Mouse (Mus musculus) lung, postnatal 10 days (tissue): Measurements from ENCODE around the gene Cyb5b.
"Not testable (repeated sequence)": the region's sequence is repeated elsewhere in the genome, so short reads cannot be mapped to it uniquely, and the experiment has no call there.

Experiments
- DNase-seq: peaks from one replicate; pipeline ENCODE4 v3.0.0; 2021

Cyb5b gene

DNA sequence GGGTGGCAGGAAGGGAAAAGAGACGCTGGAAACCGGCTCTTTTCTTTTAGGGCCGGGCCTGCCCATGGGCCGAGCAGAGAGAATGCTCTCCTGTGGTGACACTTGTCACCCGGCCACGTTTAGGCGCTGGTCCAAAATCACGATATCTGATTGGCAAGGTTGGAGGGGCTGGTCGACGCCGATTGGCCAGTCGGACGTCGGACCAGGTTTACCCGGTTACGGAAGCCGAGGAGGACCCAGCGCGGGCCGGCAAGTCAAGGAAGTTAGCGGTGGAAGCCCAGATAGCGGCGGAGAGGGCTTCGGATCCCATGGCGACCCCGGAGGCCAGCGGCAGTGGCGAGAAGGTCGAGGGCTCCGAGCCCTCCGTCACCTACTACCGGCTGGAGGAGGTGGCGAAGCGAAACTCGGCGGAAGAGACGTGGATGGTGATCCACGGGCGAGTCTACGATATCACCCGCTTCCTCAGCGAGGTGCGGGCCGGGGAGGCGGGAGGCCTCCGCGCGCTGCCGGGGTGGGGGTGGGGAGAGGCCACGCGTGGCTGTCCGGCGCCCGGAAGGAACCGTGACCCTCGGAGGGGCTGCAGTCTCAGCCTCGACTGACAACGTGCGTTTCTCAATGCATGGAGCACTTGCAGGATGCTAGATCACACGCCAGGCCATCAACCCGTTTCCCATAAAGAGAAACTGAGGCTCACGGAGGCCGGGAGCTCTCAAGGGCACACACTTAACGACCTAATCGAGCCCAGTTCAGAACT is at the start of gene Cyb5b:
Gene Cyb5b (plus strand): TSS at position 237 of the 754 bp plus-strand sequence.
- DNase-seq: peak; percentile 97

DNA sequence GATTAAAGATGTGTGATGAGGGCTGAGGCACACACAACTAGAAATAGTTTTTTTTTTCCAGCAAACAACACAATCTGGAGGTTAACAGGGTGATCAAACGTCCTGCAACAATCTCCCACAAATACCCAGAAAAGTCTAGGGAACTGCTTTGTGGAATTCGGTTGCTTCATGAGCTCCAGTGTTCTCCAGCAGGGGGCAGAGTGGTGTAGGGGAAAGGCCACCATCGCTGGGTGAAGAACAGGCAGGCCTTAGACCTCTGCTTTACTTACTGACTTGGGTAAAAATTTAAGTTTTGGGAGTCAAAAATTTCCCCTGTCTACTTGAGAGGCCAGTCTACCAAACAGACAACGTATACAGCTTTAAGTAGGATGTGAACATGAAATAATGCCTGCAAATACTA is 45.9 kb upstream of the Cyb5b start:
- peak; percentile 88 for DNase-seq

DNA sequence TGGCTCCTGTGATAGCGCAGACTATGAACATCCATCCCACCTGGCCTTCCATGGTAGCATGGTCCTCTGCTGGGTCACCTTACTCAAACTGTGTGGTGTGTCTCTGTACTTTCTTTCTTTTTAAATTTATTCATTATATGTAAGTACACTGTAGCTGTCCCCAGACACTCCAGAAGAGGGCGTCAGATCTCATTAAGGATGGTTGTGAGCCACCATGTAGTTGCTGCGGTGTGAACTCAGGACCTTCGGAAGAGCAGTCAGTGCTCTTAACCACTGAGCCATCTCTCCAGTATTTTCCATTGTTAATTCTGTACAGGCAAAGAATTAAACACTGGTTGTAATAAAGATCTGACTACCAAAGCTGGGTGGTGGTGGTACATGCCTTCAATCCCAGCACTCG is 42.4 kb upstream of the Cyb5b start:
- not testable (repeated sequence) for DNase-seq

DNA sequence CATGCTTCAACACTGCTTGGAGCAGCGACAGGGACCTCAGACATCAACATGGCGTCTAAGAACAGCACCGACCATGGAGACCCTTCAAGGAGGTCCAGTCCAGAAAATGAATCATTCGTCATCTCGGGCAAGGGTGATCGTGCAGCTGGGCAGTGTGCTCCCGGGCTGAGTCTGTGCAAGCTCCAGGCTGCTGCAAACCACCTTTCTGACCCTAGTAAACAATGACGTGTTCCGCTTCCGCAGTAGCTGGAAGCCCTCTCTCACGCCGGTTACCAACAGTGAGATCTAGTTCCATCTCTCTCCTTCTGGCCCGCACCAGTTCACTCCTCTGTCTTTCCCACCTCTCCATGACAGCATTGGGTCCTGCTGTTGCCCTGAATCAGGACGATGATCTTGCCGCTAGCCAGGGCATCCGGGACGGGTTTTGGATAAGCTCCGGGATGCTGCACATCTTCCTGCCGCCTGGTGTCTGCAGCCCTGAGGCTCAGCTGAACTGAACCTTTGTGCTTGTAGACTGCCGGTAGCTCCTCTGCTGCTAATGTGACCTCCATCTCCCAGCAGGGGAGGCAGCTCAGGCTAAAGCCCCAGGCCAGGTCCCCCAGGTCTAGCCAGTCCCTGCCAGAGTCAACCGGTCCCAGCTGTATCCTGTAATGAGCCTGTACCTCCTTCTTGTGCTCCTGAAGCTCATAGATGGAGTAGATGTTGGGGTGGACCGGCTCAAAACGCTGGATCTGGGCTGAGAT is 41.3 kb upstream of the Cyb5b start:
- DNase-seq: peak; percentile 23

DNA sequence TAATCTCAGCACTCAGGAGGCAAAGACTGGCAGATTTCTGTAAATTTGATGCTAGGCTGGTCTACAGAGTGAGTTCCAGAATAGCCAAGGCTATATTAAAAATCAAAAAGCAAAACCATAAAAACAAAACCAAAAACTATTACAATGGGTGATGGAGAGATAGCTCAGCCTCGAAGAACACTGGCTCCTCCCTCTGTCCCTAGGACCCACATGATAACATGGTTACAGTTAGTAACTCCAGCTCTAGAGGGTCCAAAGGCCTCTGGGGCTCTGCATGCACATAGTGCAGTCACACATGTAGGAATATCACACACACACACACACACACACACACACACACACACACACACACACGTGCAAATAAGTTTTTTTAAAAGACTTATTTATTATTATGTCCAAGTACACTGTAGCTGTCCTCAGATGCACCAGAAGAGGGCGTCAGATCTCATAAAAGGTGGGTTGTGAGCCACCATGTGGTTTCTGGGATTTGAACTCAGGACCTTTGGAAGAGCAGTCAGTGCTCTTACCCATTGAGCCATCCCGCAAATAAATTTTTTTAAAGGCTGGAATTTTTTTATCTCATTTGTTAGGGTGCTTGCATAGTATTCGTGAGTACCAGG is 40.5 kb upstream of the Cyb5b start:
- no peak for DNase-seq

DNA sequence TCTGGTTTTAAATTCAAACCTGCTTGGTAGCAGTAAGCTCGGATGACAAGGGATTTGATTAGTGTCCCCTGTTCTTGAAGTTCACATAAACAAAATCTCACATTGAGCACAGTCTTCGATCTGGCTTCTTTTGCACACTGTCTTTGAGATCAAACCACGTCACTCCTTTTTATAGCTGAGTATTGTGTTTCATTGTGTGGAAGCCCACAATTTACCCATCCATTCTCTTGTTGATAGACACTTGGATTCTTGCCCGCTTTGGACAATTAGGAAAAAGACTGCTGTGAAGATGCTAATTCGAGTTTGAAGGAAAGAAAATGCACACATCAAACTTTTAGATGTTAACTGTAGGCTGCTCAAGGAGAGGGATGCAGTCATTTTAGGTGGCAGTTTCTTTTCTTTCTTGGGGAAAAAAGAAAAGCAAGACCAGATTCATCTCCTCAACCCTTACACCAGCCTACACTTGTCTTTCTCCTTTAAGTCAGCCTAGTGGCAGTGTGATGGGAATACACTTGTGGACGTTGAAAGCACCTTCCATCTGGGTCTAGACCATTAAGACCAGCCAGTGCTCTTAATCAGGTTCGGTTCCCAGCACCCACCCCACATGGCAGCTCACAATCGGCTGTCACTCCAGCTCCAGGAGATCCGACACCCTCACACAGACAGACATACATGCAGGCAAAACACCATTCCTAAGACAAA is 39.7 kb upstream of the Cyb5b start:
- DNase-seq: no peak

DNA sequence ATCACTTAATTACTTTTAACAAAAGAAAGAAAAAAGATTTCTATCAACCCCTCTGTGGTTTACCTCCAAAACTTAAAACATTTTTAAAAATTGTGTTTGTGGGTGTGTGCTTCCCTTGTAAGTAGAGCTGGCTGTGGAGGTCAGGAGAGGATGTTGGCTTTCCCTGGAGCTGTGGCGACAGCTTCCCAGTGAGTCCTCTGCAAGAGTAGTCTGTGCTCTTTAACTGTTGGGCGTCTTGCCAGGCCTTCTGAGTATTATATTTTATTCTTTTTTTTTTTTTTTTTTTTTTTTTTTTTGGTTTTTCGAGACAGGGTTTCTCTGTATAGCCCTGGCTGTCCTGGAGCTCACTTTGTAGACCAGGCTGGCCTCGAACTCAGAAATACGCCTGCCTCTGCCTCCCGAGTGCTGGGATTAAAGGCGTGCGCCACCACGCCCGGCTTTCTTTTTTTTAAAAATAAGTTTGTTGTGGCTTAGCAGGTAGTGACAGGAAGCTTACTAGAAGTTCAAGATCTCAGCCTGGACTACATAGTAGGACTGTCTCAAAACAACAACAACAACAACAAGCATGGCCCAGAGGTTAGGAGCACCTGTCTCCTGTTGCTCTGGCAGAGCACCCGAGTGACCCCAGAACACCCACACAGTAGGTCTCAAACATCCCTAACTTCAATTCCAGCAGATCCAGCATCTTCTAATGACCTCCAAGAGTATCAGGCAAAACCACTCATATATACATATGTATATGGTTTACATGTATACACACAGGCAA is 38.9 kb upstream of the Cyb5b start:
- peak; percentile 45 for DNase-seq

DNA sequence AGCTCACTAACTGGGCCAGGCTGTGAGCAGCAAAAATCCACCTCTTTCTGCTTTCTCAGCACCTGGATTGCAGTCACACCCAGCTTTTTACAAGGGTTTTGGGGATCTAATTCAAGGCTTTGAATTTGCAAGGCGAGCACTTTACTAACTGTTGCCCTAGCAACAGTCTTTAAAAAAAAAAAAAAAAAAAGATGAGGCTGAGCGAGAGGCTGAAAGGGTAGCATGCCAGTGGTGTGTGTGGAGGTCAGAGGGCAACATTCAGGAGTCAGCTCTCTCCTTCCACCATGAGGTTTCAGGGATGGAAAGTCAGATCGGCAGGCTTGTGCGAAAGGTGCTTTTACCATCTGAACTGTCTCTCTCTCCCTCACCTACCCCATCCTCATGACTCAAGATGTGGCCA is 37.2 kb upstream of the Cyb5b start:
- DNase-seq: no peak

DNA sequence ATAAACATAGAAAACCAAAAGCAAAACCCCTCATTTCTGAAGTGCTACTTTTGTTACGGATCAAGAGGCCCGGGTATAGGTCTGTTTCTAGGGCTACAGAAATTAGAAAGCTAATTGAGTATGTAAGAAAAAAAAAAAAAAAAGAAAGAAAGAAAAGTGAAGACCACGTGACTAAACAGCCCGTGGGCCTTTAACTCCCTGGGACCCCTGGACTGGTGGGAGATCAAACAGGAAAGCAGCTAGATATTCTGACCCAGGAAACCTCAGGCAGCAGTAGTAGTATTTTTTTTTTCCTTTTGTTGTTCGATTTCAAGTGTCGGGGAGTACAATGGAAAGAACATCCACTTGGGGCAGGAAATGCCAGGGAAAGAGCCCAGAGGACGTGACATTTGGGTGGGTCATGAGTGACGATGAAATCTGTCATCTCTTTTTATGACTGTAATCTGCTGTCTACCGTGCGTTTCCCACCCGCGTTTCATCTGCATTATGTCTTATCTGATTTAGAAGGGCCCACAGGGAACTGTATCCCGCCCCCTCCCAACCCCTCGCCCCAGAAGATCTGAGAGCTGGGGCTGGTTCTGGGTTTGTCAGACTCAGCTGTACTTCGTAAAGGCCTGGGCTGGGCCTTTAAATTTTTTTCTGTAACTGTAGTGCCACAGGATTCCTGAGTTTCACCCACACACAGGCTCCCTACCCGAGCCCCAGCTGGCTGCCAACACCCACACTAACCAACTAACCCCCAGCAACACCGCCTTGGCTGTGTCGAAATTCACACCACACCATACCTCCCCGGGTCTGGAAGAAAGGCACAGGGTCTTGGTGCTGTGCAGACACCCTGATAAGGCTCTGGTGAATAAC is 36.1 kb upstream of the Cyb5b start:
- DNase-seq: peak; percentile 36

DNA sequence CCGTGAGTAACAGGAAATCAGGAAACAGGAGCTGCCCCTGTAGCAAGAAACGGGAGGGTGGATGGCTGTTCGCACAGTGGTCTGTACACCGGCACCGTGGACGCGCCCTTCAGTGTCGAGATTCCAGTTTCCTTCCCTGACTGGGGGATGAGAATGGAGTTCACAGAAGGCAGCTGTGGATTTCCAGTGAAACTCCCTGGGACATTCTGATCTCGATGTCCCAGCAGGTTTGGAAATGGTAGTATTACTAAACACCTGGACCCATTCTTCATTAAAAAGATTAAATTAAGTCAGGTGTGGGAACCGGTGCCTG is 35.5 kb upstream of the Cyb5b start:
- DNase-seq: no peak

DNA sequence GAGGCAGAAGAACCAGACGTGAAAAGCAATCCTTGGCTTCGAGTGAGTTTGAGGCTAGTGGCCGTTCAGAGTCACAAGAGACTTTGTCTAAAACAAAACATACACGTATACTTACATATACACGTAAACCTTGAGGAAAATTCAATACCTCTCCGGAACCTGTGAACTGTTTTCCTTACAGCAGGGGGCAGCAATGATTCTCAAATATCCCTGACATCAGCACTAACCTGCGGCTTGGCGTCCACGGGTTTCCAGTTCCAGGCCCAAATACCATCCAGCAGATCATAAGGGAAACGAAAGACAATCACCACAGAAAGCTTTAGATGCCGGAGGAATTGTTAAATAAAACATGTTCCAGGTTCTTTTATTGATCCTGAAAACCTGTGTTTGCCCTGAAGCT is 34.4 kb upstream of the Cyb5b start:
- DNase-seq: peak; percentile 91

DNA sequence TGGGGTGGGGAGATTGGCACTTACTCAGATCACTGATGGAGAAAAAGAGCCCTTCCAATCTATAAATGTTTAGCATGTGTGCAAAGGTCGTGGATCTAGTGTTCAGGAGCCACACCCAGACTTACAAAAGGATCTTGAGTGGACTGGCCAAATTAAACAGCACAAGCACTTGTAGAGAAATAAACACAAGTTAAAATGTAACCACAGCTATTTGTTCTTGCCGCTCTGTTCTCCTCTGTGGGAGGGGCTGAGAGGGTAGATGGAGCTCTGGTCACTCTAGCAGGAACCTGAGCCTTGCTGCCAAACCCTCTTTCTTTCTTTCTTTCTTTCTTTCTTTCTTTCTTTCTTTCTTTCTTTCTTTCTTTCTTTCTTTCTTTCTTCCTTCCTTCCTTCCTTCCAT is 33.4 kb upstream of the Cyb5b start:
- DNase-seq: peak; percentile 65

DNA sequence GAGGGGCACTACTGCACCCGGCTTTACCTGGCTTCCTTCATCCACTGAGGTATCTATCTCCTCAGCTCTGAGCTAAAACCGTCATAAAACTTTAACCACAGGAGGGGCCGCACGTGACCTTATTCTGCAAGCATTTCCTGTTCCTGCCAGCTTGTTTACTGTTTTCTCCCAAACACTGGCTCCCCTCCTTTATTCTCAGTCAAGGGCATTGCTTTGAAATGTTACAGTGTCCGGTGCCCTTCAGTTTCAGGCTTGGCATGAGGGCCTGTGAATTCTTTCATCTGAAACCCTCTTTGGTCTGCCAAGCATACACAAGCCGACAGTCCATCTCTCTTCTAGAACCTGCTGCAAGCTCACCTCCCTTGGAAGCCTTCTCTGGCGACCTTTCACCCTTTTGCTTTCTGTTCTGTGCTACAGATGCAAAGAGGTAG is 31.6 kb upstream of the Cyb5b start:
- DNase-seq: peak; percentile 36

DNA sequence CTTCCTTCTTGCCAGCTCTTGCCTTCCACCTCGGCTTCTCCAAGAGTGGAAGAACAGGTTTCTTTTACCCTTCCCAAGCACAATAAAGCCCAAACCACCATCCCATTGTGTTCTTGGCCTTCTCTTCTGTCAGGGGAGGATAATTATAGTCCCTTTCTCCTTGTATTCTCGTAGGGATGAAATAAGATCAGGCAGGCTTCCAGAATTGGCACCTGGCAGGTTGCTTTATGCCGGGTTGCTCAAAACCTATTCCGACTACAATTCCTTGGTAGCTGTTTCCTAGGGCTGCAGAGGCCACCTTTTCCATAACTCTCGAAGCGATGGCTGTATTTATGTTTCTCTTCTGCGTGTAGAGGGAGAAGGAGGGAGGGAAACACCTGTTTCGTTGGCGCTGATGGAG is 31.0 kb upstream of the Cyb5b start:
- DNase-seq: no peak

DNA sequence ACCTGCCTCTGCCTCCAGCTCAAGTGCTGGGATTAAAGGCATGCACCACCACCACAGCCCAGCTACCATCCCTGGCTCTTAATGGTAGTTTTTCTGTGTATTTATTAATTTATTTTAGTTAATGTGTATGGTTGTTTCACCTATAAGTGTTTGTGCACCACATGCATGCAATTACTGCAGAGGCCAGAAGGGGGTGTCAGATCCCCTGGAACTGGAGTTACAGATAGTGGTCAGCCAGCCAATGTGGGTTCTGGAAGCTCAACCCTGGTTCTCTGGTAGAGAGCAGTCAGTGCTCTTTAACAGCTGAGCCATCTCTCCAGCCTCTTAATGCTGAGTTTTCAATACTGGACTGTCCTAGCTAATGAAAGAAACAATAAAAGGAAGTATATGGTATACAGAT is 29.6 kb upstream of the Cyb5b start:
- no peak for DNase-seq

DNA sequence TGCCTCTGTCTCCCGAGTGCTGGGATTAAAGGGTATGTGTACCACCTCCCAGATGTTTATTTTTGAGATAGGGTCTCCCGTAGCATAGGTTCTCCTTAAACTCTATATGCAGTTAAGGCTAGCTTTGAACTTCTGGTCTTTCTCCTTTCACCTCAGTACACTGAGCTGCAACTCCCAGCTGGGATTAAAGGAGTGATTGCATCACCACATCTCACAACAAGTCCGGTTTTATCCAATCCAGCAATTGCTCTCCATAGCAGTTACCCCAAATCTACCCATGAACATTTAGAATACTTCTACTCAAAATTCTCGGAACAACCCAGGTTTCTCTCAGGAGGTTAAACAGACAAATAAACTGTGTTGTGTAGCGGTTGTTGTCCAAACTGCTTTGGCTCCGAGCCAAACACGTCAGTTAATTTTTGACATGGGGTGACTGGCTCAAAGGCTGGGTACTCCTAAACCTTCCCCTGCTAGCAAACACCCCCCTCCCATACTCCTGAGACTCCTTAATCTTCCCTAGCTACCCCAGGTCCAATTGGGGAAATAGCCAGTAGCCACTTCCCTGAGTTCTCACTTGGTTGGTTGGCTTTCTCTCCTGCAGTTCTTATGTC is 28.7 kb upstream of the Cyb5b start:
- no peak for DNase-seq

DNA sequence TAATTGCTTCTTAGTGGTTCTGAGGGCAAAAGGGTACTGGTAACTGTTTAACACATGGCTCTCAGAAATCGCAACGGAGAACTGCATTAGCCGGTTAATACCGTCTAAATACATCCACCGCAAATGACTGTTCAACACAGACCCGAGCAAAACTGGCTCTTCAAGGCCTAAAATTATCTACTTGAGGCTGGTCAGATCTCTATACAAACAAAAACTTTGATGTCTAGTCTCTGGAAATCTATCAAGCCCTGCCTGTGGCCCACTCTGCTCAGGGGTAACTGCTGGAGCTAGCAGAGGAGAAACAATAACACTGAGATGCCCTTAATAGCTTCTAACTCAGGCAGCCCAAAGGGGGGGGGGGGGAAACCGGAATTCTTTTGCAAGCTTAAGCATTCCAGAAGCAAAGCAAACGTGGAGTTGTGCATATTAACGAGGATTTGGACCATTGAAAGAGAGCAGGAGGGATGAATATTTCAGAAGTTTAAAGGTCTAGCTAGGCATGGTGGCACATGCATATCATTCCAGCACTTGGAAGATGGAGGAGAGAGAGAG is 27.3 kb upstream of the Cyb5b start:
- DNase-seq: no peak

DNA sequence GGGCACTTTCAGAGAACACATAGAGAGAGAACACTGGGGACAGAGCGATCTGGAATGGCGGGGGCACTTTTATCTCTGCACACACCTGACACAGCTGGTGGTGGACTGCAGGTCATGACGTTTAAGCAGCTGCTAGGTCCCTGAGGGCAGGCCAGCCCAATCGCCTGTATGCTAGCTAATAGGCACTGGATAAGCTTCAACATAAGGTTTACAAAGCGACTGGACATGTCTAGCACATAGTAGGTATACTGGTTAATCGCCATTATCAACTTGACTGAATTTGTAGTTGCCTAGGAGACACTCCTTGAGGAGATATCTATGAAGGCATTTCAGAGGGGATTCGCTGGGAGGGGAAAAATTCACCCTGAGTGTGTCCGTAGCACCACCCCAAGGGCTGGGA is 26.1 kb upstream of the Cyb5b start:
- DNase-seq: no peak

DNA sequence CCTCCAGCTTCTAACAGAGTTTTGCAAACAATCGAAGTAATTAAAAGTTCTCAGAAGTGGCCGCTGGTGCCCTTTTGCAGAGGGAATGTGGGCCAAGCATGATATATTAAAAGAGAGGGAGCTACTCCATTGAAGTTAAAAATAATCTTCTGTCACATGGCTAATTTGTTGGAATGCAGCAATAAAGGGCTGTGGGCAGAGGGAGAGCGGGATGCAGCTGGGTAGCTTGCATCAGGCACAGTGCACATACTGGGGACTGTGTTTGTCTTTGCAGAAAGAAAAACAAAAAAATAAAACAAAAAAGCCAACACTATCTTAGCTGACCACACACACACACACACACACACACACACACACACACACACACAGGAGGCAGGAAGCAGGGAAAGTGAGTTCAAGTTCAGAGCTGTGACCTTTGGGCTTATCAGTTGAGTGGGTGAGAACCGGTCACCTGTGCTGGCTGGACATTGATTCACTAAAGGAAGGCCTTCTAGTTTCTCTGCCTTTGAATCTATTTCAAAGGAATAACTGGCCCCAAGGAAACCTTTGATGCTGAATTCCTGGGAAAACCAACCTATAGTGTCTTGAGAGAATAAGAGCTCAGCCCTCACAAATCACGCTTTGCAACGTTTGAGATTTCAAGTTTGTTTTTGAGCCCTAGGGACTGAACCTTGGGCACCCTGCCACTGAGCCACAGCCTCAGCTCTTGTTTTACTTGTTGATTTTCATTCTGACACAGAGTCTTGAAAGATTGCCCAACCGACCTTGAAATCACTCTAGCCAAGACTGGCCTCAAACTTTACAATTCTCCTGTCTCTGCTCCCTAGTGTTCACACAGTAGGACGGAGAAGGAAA is 21.0 kb upstream of the Cyb5b start:
- DNase-seq: peak; percentile 68

DNA sequence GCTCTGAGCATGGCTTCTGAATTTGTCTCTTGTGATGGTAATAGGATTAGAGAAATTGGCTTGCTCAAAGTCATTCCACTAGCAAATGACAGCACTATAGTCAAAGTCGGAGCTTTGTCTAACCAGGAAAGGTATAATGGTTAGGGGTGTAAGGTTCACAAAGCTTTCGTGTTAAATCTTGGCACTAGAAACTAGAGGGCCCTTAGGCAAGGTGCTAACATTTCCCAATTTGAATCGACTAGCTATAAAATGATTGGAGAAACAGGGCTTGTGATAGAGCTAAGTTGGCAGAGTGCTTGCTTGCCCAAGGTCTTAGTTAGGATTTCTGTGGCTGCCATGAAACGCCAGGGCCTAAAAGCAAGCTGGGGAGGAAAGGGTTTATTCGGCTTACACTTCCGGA is 20.4 kb upstream of the Cyb5b start:
- DNase-seq: no peak
